36 mouse cellular contexts compared by ENCODE assay signal in the genomic region with DNA sequence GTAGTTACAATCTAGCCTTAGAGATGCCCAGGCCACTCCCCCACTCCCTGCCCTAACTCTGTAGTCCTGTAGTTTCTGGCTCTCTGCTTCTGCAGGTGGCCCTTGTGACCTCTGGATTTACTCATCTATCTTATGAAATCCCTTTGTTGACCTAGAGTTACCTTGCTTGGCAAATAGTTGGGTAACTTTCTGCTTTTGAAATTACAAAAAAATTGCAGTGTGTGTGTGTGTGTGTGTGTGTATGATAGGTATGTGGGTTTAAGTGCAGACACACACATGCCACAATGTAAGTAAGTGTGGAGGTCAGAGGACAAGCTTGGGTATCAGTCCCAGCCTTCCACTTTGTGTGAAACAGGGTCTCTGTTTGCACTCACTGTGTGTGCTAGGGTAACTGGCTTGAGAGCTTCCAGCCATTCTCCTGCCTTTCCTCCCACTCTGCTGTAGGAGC. TPM values are rescaled to one million over a fixed set of nuclear protein-coding genes. Genes with fewer than 3 reads are reported as not detected.
DNase-seq lines count a peak whose midpoint lies in the region; ATAC-seq lines count a peak whose summit lies in the region.
"Had no signal": no experiment of that assay in that cellular context is flagged by ENCODE, and none has a peak within 500 bp of the region (broad histone marks: within the 10 kb centered on the region; RNA-seq: fewer than 3 reads in every experiment).

No protein-coding gene starts in this region.

- H3K9ac ChIP-seq in liver, embryonic 11.5 days (ENCODE audit: low read depth, low read length), result no peak overlapping the region
- H3K9ac ChIP-seq in liver, embryonic 16.5 days (ENCODE audit: low read depth, low read length), result no peak overlapping the region
- H3K9ac ChIP-seq in stomach, embryonic 15.5 days, result no peak overlapping the region
- H3K9ac ChIP-seq: embryonic facial prominence, embryonic 15.5 days; forebrain, embryonic 13.5 days; heart, embryonic 13.5 days; intestine, embryonic 15.5 days; limb, embryonic 13.5 days; lung, embryonic 14.5 days; midbrain, embryonic 15.5 days; neural tube, embryonic 15.5 days had no signal

- no peak overlapping the region for H3K4me2 ChIP-seq in liver, embryonic 11.5 days
- H3K4me2 ChIP-seq in liver, embryonic 16.5 days (ENCODE audit: low read depth, low read length), result no peak overlapping the region
- no peak overlapping the region for H3K4me2 ChIP-seq in stomach, embryonic 15.5 days
- H3K4me2 ChIP-seq: embryonic facial prominence, embryonic 15.5 days; forebrain, embryonic 13.5 days; heart, embryonic 13.5 days; intestine, embryonic 15.5 days; limb, embryonic 13.5 days; lung, embryonic 14.5 days; midbrain, embryonic 15.5 days; neural tube, embryonic 15.5 days had no signal

- H3K9me3 ChIP-seq in liver, embryonic 11.5 days (ENCODE audit: control insufficient read depth, low read length), result no peaks in the 10 kb centered on the region
- no peaks in the 10 kb centered on the region for H3K9me3 ChIP-seq in liver, embryonic 16.5 days (replicated peaks; ENCODE audit: control insufficient read depth, low read length)
- H3K9me3 ChIP-seq in stomach, embryonic 15.5 days, result no peaks in the 10 kb centered on the region
- H3K9me3 ChIP-seq: embryonic facial prominence, embryonic 10.5 days; embryonic facial prominence, embryonic 15.5 days; forebrain, embryonic 13.5 days; G1E; heart, embryonic 13.5 days; intestine, embryonic 15.5 days; limb, embryonic 13.5 days; midbrain, embryonic 15.5 days; neural tube, embryonic 15.5 days had no signal

- DNase-seq in fat pad, adult 2 months (ENCODE audit: extremely low read depth, low read depth, low spot score), result peak; percentile 52
- DNase-seq in liver, embryonic 11.5 days (ENCODE audit: low spot score), result no peak
- no peak for DNase-seq in heart, postnatal 14 days
- no peak for DNase-seq in cerebellum, adult 18-20 months
- DNase-seq: adrenal gland, adult 8-10 months; cerebellum, adult 8-10 months; cerebellum, postnatal 25 days; heart, postnatal 10 days; kidney, adult 2 months; kidney, postnatal 4 days; lung, embryonic 14.5 days; retina, postnatal 1 day; right cerebral cortex, postnatal 14 days; thymus, adult 18-20 months; thymus, postnatal 25 days had no signal

- intact Hi-C loops in heart, postnatal 14 days (cut with DNase I), result loop anchor here (10.0 kb wide), 1 partner anchor 74 kb away; no protein-coding TSS in a partner anchor

- no peaks in the 10 kb centered on the region for H3K27me3 ChIP-seq in liver, embryonic 11.5 days (replicated peaks; ENCODE audit: control insufficient read depth, insufficient read depth, low read length)
- H3K27me3 ChIP-seq in liver, embryonic 16.5 days (ENCODE audit: control insufficient read depth, insufficient read depth, low read depth, low read length), result no peaks in the 10 kb centered on the region
- no peaks in the 10 kb centered on the region for H3K27me3 ChIP-seq in stomach, embryonic 15.5 days (replicated peaks)
- H3K27me3 ChIP-seq: embryonic facial prominence, embryonic 15.5 days; forebrain, embryonic 13.5 days; intestine, embryonic 15.5 days; midbrain, embryonic 15.5 days; neural tube, embryonic 15.5 days had no signal

- no peak overlapping the region for H3K27ac ChIP-seq in liver, embryonic 11.5 days (ENCODE audit: low read depth, low read length)
- H3K27ac ChIP-seq in liver, embryonic 16.5 days (ENCODE audit: low read length), result no peak overlapping the region; the same call in 1 of the 2 replicates
- no peak overlapping the region for H3K27ac ChIP-seq in stomach, embryonic 15.5 days
- H3K27ac ChIP-seq: embryonic facial prominence, embryonic 10.5 days; embryonic facial prominence, embryonic 15.5 days; forebrain, embryonic 13.5 days; heart, embryonic 13.5 days; hindbrain, postnatal 0 days; intestine, embryonic 15.5 days; limb, embryonic 13.5 days; midbrain, embryonic 15.5 days; neural tube, embryonic 15.5 days had no signal

- no peaks in the 10 kb centered on the region for H3K4me1 ChIP-seq in liver, embryonic 11.5 days (replicated peaks; ENCODE audit: control insufficient read depth, insufficient read depth, low read length)
- peaks cover 4% of the 10 kb centered on the region; the same call in 1 of the 2 replicates for H3K4me1 ChIP-seq in liver, embryonic 16.5 days (ENCODE audit: control insufficient read depth, low read depth, low read length)
- no peaks in the 10 kb centered on the region for H3K4me1 ChIP-seq in stomach, embryonic 15.5 days
- H3K4me1 ChIP-seq: embryonic facial prominence, embryonic 10.5 days; embryonic facial prominence, embryonic 15.5 days; forebrain, embryonic 13.5 days; heart, embryonic 13.5 days; intestine, embryonic 15.5 days; limb, embryonic 13.5 days; midbrain, embryonic 15.5 days; neural tube, embryonic 15.5 days had no signal

- 0 out of 2 replicates have a peak, but pooled peaks have one; percentile 39 for ATAC-seq in liver, embryonic 11.5 days (replicated peaks; ENCODE audit: low FRiP score)
- ATAC-seq in liver, embryonic 16.5 days (ENCODE audit: low read depth), result peak; percentile 93
- peak; percentile 56; the same call in 1 of the 2 replicates for ATAC-seq in stomach, embryonic 15.5 days (ENCODE audit: insufficient read depth, low FRiP score, low read depth)
- ATAC-seq in frontal cortex, adult (ENCODE audit: low TSS enrichment), result no peak
- ATAC-seq: forebrain, embryonic 13.5 days; hindbrain, postnatal 0 days; intestine, embryonic 15.5 days; midbrain, embryonic 15.5 days had no signal

- no peaks in the 10 kb centered on the region for H3K36me3 ChIP-seq in liver, embryonic 11.5 days (ENCODE audit: control insufficient read depth, insufficient read depth, low read length)
- no peaks in the 10 kb centered on the region for H3K36me3 ChIP-seq in liver, embryonic 16.5 days (ENCODE audit: control insufficient read depth, insufficient read depth)
- H3K36me3 ChIP-seq in stomach, embryonic 15.5 days, result no peaks in the 10 kb centered on the region
- H3K36me3 ChIP-seq: embryonic facial prominence, embryonic 10.5 days; embryonic facial prominence, embryonic 15.5 days; G1E; heart, embryonic 13.5 days; intestine, embryonic 15.5 days; limb, embryonic 13.5 days; midbrain, embryonic 15.5 days; neural tube, embryonic 15.5 days had no signal

- H3K4me3 ChIP-seq in liver, embryonic 11.5 days (ENCODE audit: low read depth, low read length), result no peak overlapping the region
- H3K4me3 ChIP-seq in liver, embryonic 16.5 days (ENCODE audit: low read depth, low read length), result no peak overlapping the region
- no peak overlapping the region for H3K4me3 ChIP-seq in stomach, embryonic 15.5 days (replicated peaks)
- H3K4me3 ChIP-seq: embryonic facial prominence, embryonic 10.5 days; embryonic facial prominence, embryonic 15.5 days; forebrain, embryonic 13.5 days; heart, embryonic 13.5 days; intestine, embryonic 15.5 days; limb, embryonic 13.5 days; midbrain, embryonic 15.5 days; neural tube, embryonic 15.5 days had no signal

RNA-seq across cellular contexts. Expression of gene Pax4, which starts 10.1 kb away (rescaled TPM):
- 0.26 TPM in 1 of 2 replicates, not detected in the other for polyA plus RNA-seq in liver, embryonic 11.5 days (2014; fragmentation: Nextera tagmentation; extraction: Ambion mirVana)
- polyA plus RNA-seq in liver, embryonic 16.5 days (2015; fragmentation: Nextera tagmentation; extraction: Ambion mirVana), result not detected in 2 replicates
- 1.6 and 2.5 TPM in 2 replicates for polyA plus RNA-seq in stomach, embryonic 15.5 days (2015; fragmentation: Nextera tagmentation; extraction: Ambion mirVana)
- not detected for total RNA-seq in heart, postnatal 14 days (2021)
- total RNA-seq: adrenal gland, adult 8-10 months; adrenal gland, postnatal 4 days; G1E; gastrocnemius, adult 8-10 months; gastrocnemius, postnatal 4 days; heart, adult 8-10 months; heart, postnatal 10 days; hindbrain, postnatal 0 days; layer of hippocampus, adult 8-10 months; left cerebral cortex, postnatal 36 days had no signal
- polyA plus RNA-seq: embryonic facial prominence, embryonic 15.5 days; forebrain, embryonic 13.5 days; G1E; heart, embryonic 13.5 days; hindbrain, embryonic 11.5 days; kidney, adult 2 months; kidney, embryonic 16.5 days; limb, embryonic 13.5 days; lung, embryonic 14.5 days; midbrain, embryonic 15.5 days; neural tube, embryonic 15.5 days had no signal

RNA-seq across cellular contexts. Expression of gene Snd1, which starts 15.7 kb away (rescaled TPM):
- polyA plus RNA-seq in liver, embryonic 11.5 days (2014; fragmentation: Nextera tagmentation; extraction: Ambion mirVana), result 107 and 117 TPM in 2 replicates
- 52.9 and 56.1 TPM in 2 replicates for polyA plus RNA-seq in liver, embryonic 16.5 days (2015; fragmentation: Nextera tagmentation; extraction: Ambion mirVana)
- 128 and 153 TPM in 2 replicates for polyA plus RNA-seq in stomach, embryonic 15.5 days (2015; fragmentation: Nextera tagmentation; extraction: Ambion mirVana)
- 10 to 100 TPM; 78.9 to 82.1 TPM for total RNA-seq in heart, postnatal 14 days (2021)

RNA-seq across cellular contexts. Expression of gene Gcc1, which starts 31.1 kb away (rescaled TPM):
- polyA plus RNA-seq in liver, embryonic 11.5 days (2014; fragmentation: Nextera tagmentation; extraction: Ambion mirVana), result 5.8 and 6.7 TPM in 2 replicates
- polyA plus RNA-seq in liver, embryonic 16.5 days (2015; fragmentation: Nextera tagmentation; extraction: Ambion mirVana), result 3.7 and 4.4 TPM in 2 replicates
- polyA plus RNA-seq in stomach, embryonic 15.5 days (2015; fragmentation: Nextera tagmentation; extraction: Ambion mirVana), result 9.7 and 9.9 TPM in 2 replicates
- total RNA-seq in heart, postnatal 14 days (2021), result 1 to 10 TPM; 8.1 to 9.0 TPM

RNA-seq across cellular contexts. Expression of gene Fscn3, which starts 31.7 kb away (rescaled TPM):
- 0.33 and 0.55 TPM in 2 replicates for polyA plus RNA-seq in liver, embryonic 11.5 days (2014; fragmentation: Nextera tagmentation; extraction: Ambion mirVana)
- polyA plus RNA-seq in liver, embryonic 16.5 days (2015; fragmentation: Nextera tagmentation; extraction: Ambion mirVana), result 0.33 and 0.35 TPM in 2 replicates
- polyA plus RNA-seq in stomach, embryonic 15.5 days (2015; fragmentation: Nextera tagmentation; extraction: Ambion mirVana), result not detected in 2 replicates
- under 1 TPM in 1 of 2 experiments, not detected in 1; 0.14 TPM for total RNA-seq in heart, postnatal 14 days (2021)
- total RNA-seq: adrenal gland, postnatal 4 days; G1E; gastrocnemius, adult 8-10 months; heart, adult 8-10 months; heart, postnatal 10 days; hindbrain, postnatal 0 days; layer of hippocampus, adult 8-10 months; left cerebral cortex, postnatal 36 days had no signal
- polyA plus RNA-seq: embryonic facial prominence, embryonic 10.5 days; embryonic facial prominence, embryonic 15.5 days; forebrain, embryonic 13.5 days; G1E; heart, embryonic 13.5 days; hindbrain, embryonic 11.5 days; hindbrain, postnatal 0 days; intestine, embryonic 15.5 days; kidney, embryonic 16.5 days; limb, embryonic 13.5 days; lung, embryonic 14.5 days; midbrain, embryonic 15.5 days; neural tube, embryonic 15.5 days had no signal

RNA-seq across cellular contexts. Expression of gene Arf5, which starts 35.9 kb away (rescaled TPM):
- polyA plus RNA-seq in liver, embryonic 11.5 days (2014; fragmentation: Nextera tagmentation; extraction: Ambion mirVana), result 348 and 356 TPM in 2 replicates
- polyA plus RNA-seq in liver, embryonic 16.5 days (2015; fragmentation: Nextera tagmentation; extraction: Ambion mirVana), result 372 TPM in 2 replicates
- polyA plus RNA-seq in stomach, embryonic 15.5 days (2015; fragmentation: Nextera tagmentation; extraction: Ambion mirVana), result 296 and 340 TPM in 2 replicates
- 100 to 1,000 TPM; 172 to 176 TPM for total RNA-seq in heart, postnatal 14 days (2021)
